Mouse (Mus musculus): Measurements from ENCODE around the gene Parva. TPM values are rescaled to one million over a fixed set of nuclear protein-coding genes. Genes with fewer than 3 reads are reported as not detected.

Gene Parva
- 78.3 TPM for polyA plus RNA-seq (2012; fragmentation: generic; extraction: Trizol)

DNA sequence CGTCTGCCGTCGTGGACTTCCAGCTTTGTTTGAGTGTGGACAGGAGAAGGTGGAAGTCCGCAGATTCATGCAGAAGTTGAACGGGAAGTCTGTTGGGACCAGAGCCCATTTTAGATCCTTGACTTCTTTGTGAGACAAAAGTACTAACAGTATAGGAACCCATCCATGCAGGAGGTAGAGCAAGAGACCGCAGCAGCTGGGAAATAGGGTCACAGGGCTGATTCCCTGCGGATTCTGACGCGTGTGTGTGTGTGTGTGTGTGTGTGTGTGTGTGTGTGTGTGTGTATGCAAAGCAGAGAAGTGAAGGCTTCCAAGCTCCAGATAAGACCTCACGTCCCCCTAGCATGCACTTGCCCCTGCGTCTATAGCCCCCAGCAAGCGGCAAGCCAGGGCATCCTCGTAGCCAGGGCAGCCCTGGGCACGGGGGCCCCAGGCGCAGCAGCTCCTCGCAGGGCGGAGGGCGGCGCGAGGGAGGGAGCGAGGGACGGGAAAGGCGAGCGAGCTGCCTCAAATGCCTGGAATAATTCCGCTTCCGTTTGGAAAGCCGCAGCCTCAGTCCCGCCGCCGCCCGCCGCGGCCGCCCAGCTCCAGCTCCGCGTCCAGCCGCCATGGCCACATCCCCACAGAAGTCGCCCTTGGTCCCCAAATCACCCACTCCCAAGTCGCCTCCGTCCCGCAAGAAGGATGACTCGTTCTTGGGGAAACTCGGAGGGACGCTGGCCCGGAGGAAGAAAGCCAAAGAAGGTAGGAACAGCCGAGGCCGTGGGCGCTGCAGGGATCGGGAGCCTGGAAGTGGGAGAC is at the start of gene Parva:
Parva (plus strand) TSS at position 149 of the 801 bp plus-strand sequence.
- Histone ChIP-seq H3K4me2 (ENCODE audit: low read depth) (peak within 1 kb of the TSS; percentile 90), H3K4me3 (peak within 1 kb of the TSS; percentile 74), H3ac (ENCODE audit: control insufficient read depth, insufficient read length) (peak within 1 kb of the TSS; percentile 64), H3K36me3 (ENCODE audit: control insufficient read depth, insufficient read depth) (no peaks in the 10 kb centered on the region), H3K79me2 (ENCODE audit: control insufficient read depth, insufficient read depth) (peaks cover 19% of the 10 kb centered on the region), H3K27me3 (ENCODE audit: control insufficient read depth, insufficient read depth, insufficient read length) (no peaks in the 10 kb centered on the region)
- TF ChIP-seq POLR2AphosphoS2 (IDR thresholded peaks at IDR 0.05; ENCODE audit: insufficient read length, low read depth) (peak; percentile 52), MYOG (IDR thresholded peaks at IDR 0.05; ENCODE audit: control insufficient read depth in 1 of 3, insufficient read depth in 1 of 3, insufficient read length in 2 of 3, low read depth in 2 of 3) (peak in 1 of 3 experiments; percentile 29), MYOD1 (IDR thresholded peaks at IDR 0.05; ENCODE audit: control insufficient read depth in 1 of 3, insufficient read length in 2 of 3, low read depth in 2 of 3) (no peak), REST (IDR thresholded peaks at IDR 0.05; ENCODE audit: insufficient read depth, insufficient read length) (no peak), POLR2A (IDR thresholded peaks at IDR 0.05; ENCODE audit: insufficient read length, low read depth) (peak; percentile 71), MAX (IDR thresholded peaks at IDR 0.05; ENCODE audit: low read depth) (no peak), TCF3 (IDR thresholded peaks at IDR 0.05; ENCODE audit: insufficient read length, low read depth) (no peak), E2F4 (IDR thresholded peaks at IDR 0.05; ENCODE audit: insufficient read depth) (no peak)

DNA sequence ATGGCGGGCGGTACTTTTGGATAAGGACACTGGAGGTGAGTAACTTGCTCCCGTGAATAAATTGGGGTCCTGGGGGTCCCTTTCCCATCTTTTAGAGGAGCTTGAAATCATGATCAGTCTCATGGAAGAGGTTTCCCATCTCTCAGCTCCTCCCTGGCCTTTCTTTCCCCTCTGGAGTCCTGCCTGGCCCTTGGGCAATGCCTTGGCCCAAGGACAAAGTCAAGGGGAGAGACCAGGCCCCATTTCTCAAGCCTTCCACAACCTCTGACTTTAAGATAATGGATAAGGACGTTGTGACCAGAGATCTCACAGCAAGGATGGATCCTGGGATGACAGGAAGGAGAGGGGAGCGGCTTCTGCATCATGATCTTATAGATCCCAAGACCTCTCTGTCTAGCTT is 49.2 kb upstream of the Parva start:
- H3K4me2 ChIP-seq (ENCODE audit: low read depth) = no peak overlapping the region
- H3ac ChIP-seq (ENCODE audit: control insufficient read depth, insufficient read length) = no peak overlapping the region
- H3K36me3 ChIP-seq (ENCODE audit: control insufficient read depth, insufficient read depth) = no peaks in the 10 kb centered on the region
- no peak for TF ChIP-seq TCF3 (IDR thresholded peaks at IDR 0.05; ENCODE audit: insufficient read length, low read depth)
- no peak for TF ChIP-seq TCF12 (IDR thresholded peaks at IDR 0.05; ENCODE audit: insufficient read depth, poor library complexity, severe bottlenecking)
- TF ChIP-seq E2F4 (IDR thresholded peaks at IDR 0.05; ENCODE audit: insufficient read depth) = no peak
- TF ChIP-seq MYOD1 (IDR thresholded peaks at IDR 0.05; ENCODE audit: control insufficient read depth in 1 of 3, insufficient read length in 2 of 3, low read depth in 2 of 3) = no peak
- TF ChIP-seq USF1 (IDR thresholded peaks at IDR 0.05; ENCODE audit: low read depth) = no peak
- TF ChIP-seq SRF (IDR thresholded peaks at IDR 0.05; ENCODE audit: control insufficient read depth, insufficient read length, low read depth) = no peak
- TF ChIP-seq REST (IDR thresholded peaks at IDR 0.05; ENCODE audit: insufficient read depth, insufficient read length) = no peak
- TF ChIP-seq MAX (IDR thresholded peaks at IDR 0.05; ENCODE audit: low read depth) = no peak
- TF ChIP-seq POLR2A (IDR thresholded peaks at IDR 0.05; ENCODE audit: insufficient read length, low read depth) = no peak
- TF ChIP-seq MYOG (IDR thresholded peaks at IDR 0.05; ENCODE audit: control insufficient read depth in 1 of 3, insufficient read depth in 1 of 3, insufficient read length in 2 of 3, low read depth in 2 of 3) = no peak
- no peak for TF ChIP-seq CEBPB (IDR thresholded peaks at IDR 0.05; ENCODE audit: insufficient read depth, poor library complexity, severe bottlenecking)
- TF ChIP-seq POLR2AphosphoS2 (IDR thresholded peaks at IDR 0.05; ENCODE audit: insufficient read length, low read depth) = no peak
- H3K4me3 ChIP-seq = no peak overlapping the region
- H3K79me2 ChIP-seq (ENCODE audit: control insufficient read depth, insufficient read depth) = no peaks in the 10 kb centered on the region
- H3K27me3 ChIP-seq (ENCODE audit: control insufficient read depth, insufficient read depth, insufficient read length) = no peaks in the 10 kb centered on the region

DNA sequence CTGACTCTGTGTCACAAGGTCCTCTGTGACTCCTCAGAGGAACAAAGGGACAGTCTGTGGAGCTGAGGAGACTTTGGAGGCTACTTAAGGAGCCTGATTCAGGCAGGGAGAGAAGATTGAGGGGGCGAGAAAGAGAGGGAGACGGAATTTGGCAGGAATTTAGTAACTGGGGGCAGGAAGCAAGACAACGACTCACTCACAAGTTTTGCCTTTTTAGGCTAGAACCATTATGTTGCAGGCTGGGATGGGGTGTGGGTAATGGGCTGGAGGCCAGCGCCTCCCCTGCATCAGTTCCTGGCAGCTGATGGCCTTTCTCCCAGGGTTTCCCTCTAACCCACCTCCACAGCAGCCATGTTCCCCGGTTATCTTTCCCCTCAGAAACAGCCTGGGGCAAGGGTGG is 48.8 kb upstream of the Parva start:
- TF ChIP-seq SRF (IDR thresholded peaks at IDR 0.05; ENCODE audit: control insufficient read depth, insufficient read length, low read depth) (peak; percentile 87), CEBPB (IDR thresholded peaks at IDR 0.05; ENCODE audit: insufficient read depth, poor library complexity, severe bottlenecking) (no peak)
- Histone ChIP-seq H3ac (ENCODE audit: control insufficient read depth, insufficient read length) (no peak overlapping the region), H3K79me2 (ENCODE audit: control insufficient read depth, insufficient read depth) (no peaks in the 10 kb centered on the region), H3K4me3 (no peak overlapping the region), H3K4me2 (ENCODE audit: low read depth) (no peak overlapping the region), H3K27me3 (ENCODE audit: control insufficient read depth, insufficient read depth, insufficient read length) (no peaks in the 10 kb centered on the region), H3K36me3 (ENCODE audit: control insufficient read depth, insufficient read depth) (no peaks in the 10 kb centered on the region)

DNA sequence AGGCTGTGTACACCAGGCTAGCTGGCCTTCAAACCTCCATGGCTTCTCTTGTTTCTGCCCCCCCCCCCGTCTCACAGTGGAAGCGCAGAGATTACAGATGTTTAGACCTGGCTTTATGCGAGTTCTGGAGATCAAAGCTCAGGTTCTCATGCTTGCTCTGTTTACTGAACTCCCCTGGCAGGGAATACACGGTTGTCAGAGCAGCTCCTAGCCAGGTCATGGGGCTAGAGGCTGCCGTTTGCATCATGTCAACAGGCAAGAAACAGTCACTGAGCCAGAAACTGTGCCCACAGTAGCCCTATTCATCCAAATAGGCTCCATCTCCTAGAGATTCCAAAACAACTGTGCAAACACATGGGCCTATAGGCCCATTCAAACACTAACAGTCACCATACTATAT is 40.8 kb upstream of the Parva start:
- TF ChIP-seq POLR2A (IDR thresholded peaks at IDR 0.05; ENCODE audit: insufficient read length, low read depth) = no peak
- no peak for TF ChIP-seq TCF3 (IDR thresholded peaks at IDR 0.05; ENCODE audit: insufficient read length, low read depth)
- TF ChIP-seq MYOD1 (IDR thresholded peaks at IDR 0.05; ENCODE audit: control insufficient read depth in 1 of 3, insufficient read length in 2 of 3, low read depth in 2 of 3) = no peak
- no peak for TF ChIP-seq MYOG (IDR thresholded peaks at IDR 0.05; ENCODE audit: control insufficient read depth in 1 of 3, insufficient read depth in 1 of 3, insufficient read length in 2 of 3, low read depth in 2 of 3)
- TF ChIP-seq E2F4 (IDR thresholded peaks at IDR 0.05; ENCODE audit: insufficient read depth) = no peak
- no peak for TF ChIP-seq SRF (IDR thresholded peaks at IDR 0.05; ENCODE audit: control insufficient read depth, insufficient read length, low read depth)
- no peak for TF ChIP-seq REST (IDR thresholded peaks at IDR 0.05; ENCODE audit: insufficient read depth, insufficient read length)
- Histone ChIP-seq H3K79me2 (ENCODE audit: control insufficient read depth, insufficient read depth) (no peaks in the 10 kb centered on the region), H3K36me3 (ENCODE audit: control insufficient read depth, insufficient read depth) (no peaks in the 10 kb centered on the region), H3K27me3 (ENCODE audit: control insufficient read depth, insufficient read depth, insufficient read length) (no peaks in the 10 kb centered on the region), H3K4me2 (ENCODE audit: low read depth) (no peak overlapping the region), H3ac (ENCODE audit: control insufficient read depth, insufficient read length) (no peak overlapping the region), H3K4me3 (no peak overlapping the region)

DNA sequence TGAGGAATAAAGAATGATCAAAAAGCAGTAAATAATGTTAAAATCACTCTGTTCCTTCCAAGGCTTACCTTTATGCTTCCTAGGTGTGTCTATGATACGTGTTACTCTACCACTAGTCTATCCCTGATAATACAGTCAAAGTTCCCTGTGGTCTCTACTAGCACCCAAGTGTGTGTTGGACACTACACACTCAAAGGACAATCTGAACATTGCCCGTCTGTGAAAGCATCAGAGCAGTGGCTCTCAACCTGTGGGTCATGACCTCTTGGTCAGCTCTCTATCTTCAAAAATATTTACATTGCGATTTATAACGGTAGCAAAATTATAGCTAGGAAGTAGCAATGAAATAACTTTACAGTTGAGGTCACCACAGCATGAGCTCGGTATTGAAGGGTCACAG is 39.4 kb upstream of the Parva start:
- Histone ChIP-seq H3K27me3 (ENCODE audit: control insufficient read depth, insufficient read depth, insufficient read length) (no peaks in the 10 kb centered on the region), H3K36me3 (ENCODE audit: control insufficient read depth, insufficient read depth) (no peaks in the 10 kb centered on the region), H3ac (ENCODE audit: control insufficient read depth, insufficient read length) (no peak overlapping the region), H3K4me3 (no peak overlapping the region), H3K79me2 (ENCODE audit: control insufficient read depth, insufficient read depth) (no peaks in the 10 kb centered on the region), H3K4me2 (ENCODE audit: low read depth) (no peak overlapping the region)
- TF ChIP-seq TCF12 (IDR thresholded peaks at IDR 0.05; ENCODE audit: insufficient read depth, poor library complexity, severe bottlenecking) = no peak
- TF ChIP-seq USF1 (IDR thresholded peaks at IDR 0.05; ENCODE audit: low read depth) = no peak
- TF ChIP-seq MYOG (IDR thresholded peaks at IDR 0.05; ENCODE audit: control insufficient read depth in 1 of 3, insufficient read depth in 1 of 3, insufficient read length in 2 of 3, low read depth in 2 of 3) = no peak
- TF ChIP-seq REST (IDR thresholded peaks at IDR 0.05; ENCODE audit: insufficient read depth, insufficient read length) = no peak
- TF ChIP-seq POLR2AphosphoS2 (IDR thresholded peaks at IDR 0.05; ENCODE audit: insufficient read length, low read depth) = no peak
- TF ChIP-seq SRF (IDR thresholded peaks at IDR 0.05; ENCODE audit: control insufficient read depth, insufficient read length, low read depth) = no peak
- TF ChIP-seq POLR2A (IDR thresholded peaks at IDR 0.05; ENCODE audit: insufficient read length, low read depth) = no peak
- no peak for TF ChIP-seq MAX (IDR thresholded peaks at IDR 0.05; ENCODE audit: low read depth)
- no peak for TF ChIP-seq TCF3 (IDR thresholded peaks at IDR 0.05; ENCODE audit: insufficient read length, low read depth)
- no peak for TF ChIP-seq MYOD1 (IDR thresholded peaks at IDR 0.05; ENCODE audit: control insufficient read depth in 1 of 3, insufficient read length in 2 of 3, low read depth in 2 of 3)
